Mouse (Mus musculus): ENCODE data around the gene Smpd2. TPM values are rescaled to one million over a fixed set of nuclear protein-coding genes. Genes with fewer than 3 reads are reported as not detected.

The Smpd2 gene
- polyA plus RNA-seq, 2 experiments, result 7.1 to 8.6 TPM

DNA sequence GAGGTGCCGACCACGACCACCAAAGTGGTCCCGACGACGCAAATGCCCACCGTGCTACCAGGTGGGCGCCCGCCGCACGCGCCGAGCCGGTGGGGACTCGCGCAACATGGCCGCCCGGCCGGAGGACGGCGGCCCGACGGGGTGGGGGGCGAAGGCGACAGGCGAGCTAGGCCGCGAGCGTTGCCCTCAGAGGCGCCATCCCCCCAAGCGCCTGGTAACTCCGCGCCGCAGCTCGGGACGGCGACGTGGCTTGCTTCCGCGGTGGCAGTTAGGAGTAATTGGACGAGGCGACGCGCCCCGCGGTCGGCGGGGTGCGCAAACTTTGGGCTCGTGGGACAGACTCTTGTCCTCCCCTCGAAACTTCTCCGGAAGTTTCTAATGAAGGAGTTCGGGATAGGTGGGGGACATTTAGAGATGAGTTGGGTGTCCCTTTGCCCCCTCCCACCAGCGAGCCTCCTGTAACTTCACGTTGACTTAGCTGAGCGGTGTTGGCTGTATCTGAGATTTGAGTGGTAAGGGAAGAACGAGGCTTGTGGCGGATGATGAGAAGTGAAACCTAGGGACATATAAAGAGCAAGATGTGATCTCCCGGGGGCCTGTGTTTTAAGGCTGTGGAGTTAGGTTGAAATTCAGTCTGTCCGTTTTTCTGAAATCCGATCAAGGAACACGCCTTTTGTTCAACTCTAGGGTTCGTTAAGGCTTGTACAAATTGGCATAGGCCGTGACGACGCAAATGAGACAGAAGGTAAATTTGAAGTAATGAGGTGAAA, 29.7 kb upstream of the Smpd2 start:
- Histone ChIP-seq H3K4me1 (replicated peaks; ENCODE audit: control insufficient read depth in 2 of 2, insufficient read depth in 2 of 2, low read length in 1 of 2) (peaks cover 13 to 16% of the 10 kb centered on the region in 2 experiments), H3K9me3 (ENCODE audit: control insufficient read depth, low read length) (no peaks in the 10 kb centered on the region), H3K27me3 (ENCODE audit: control insufficient read depth, insufficient read depth, low read length) (no peaks in the 10 kb centered on the region), H3K9ac (replicated peaks) (peak overlapping the region; percentile 94), H3K4me2 (ENCODE audit: low read depth) (peak overlapping the region; percentile 87), H3K36me3 (replicated peaks; ENCODE audit: control insufficient read depth, insufficient read depth, low read depth) (peaks cover 8% of the 10 kb centered on the region; the same call in 1 of the 2 replicates), H3K4me3 (ENCODE audit: insufficient read depth in 1 of 2, low read depth in 2 of 2, low read length in 2 of 2) (peak overlapping the region; percentile 74 to 95), H3K27ac (peak overlapping the region; percentile 89)
- DNase-seq (ENCODE audit: low read depth in 3 of 3, low spot score in 3 of 3), result peak; percentile 19 to 46 (median 30)
- TF ChIP-seq CTCF (IDR thresholded peaks at IDR 0.05; ENCODE audit: low read depth), result no peak
- TF ChIP-seq EP300 (IDR thresholded peaks at IDR 0.05; ENCODE audit: low read depth), result no peak
- peak; percentile 36 for ATAC-seq (ENCODE audit: insufficient read depth)
- WGBS (ENCODE audit: insufficient replicate concordance), result under 1% methylated on average over 55 of the region's 65 CpGs

DNA sequence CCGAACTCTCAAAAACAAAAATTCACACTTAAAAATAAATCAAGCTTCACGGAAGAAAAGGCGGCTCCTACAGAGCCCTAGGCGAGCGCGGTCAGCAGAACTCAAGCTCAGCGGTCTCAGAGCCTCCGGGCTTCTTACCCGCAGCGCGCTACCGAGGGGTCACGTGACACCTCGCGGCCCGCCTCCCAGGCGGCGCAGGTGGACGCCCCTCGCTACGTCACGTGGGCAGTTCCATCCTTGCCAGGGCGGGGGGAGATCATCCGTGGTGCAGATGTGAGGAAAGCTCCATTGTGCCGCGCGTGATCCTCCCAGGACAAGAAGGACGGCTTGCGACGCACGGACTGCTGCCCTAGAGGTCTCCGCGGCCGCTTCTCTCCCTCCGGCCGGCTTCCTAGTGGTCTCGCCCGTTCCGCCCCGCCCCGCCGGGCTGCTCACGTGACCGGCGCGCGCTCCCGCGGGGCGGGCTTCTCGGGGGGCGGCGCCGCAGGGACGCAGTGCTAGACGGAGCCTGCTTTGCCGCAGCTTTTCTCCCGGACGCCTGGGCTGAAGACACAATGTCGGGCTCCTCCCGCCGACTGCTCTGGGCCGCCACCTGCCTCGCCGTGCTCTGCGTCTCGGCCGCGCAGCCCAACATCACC, 28.9 kb upstream of the Smpd2 start, which contains the start of gene Cd164:
Cd164 (plus strand) TSS at position 434 of the 638 bp plus-strand sequence.
- under 1% methylated on average over 67 of the region's 69 CpGs for WGBS (ENCODE audit: insufficient replicate concordance)

DNA sequence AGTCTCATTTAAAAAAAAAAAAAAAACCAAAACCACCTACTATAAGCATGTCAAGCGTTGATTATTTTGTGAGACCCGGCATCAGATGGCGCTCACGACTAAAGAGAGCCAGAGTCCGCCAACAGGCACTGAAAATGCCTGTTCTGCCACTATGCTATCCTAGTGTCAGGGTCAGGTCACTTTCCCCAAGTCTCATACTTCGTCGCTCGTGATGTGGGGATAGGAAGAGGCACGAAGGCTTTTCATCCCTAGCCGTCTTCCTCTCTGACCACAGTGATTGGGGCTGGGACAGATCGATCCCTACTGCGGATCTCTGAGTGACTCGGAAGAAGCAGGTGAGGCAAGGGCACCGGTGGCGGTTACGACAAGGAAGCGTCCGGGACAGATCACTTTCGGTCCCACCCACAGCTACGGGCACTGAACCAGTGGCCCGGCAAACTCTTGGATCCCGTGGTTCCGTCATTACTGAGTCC, 28.4 kb upstream of the Smpd2 start:
- Histone ChIP-seq H3K4me2 (ENCODE audit: low read depth) (peak overlapping the region; percentile 87), H3K36me3 (replicated peaks; ENCODE audit: control insufficient read depth, insufficient read depth, low read depth) (no peaks in the 10 kb centered on the region), H3K27ac (peak overlapping the region; percentile 89), H3K9ac (replicated peaks) (peak overlapping the region; percentile 94), H3K9me3 (ENCODE audit: control insufficient read depth, low read length) (no peaks in the 10 kb centered on the region), H3K4me3 (ENCODE audit: insufficient read depth in 1 of 2, low read depth in 2 of 2, low read length in 2 of 2) (peak overlapping the region; percentile 95 to 98), H3K27me3 (ENCODE audit: control insufficient read depth, insufficient read depth, low read length) (no peaks in the 10 kb centered on the region), H3K4me1 (replicated peaks; ENCODE audit: control insufficient read depth in 2 of 2, insufficient read depth in 2 of 2, low read length in 1 of 2) (peaks cover 13 to 16% of the 10 kb centered on the region in 2 experiments)
- DNase-seq (ENCODE audit: low read depth in 3 of 3, low spot score in 3 of 3), result peak; percentile 61 to 77 (median 68)
- under 1% methylated on average over 23 of the region's 23 CpGs for whole genome bisulfite sequencing (ENCODE audit: insufficient replicate concordance)
- TF ChIP-seq CTCF (IDR thresholded peaks at IDR 0.05; ENCODE audit: low read depth) (peak; percentile 71), EP300 (IDR thresholded peaks at IDR 0.05; ENCODE audit: low read depth) (no peak)
- peak; percentile 74 for ATAC-seq (ENCODE audit: insufficient read depth)

More for the DNA sequence above, 28.9 kb upstream of the Smpd2 start, which contains the start of gene Cd164:
- peak within 1 kb of the TSS; percentile 89 for H3K27ac ChIP-seq
- TF ChIP-seq CTCF (IDR thresholded peaks at IDR 0.05; ENCODE audit: low read depth) (no peak), EP300 (IDR thresholded peaks at IDR 0.05; ENCODE audit: low read depth) (no peak)
- peak within 1 kb of the TSS; percentile 95 to 98 for H3K4me3 ChIP-seq (ENCODE audit: insufficient read depth in 1 of 2, low read depth in 2 of 2, low read length in 2 of 2)
- H3K9me3 ChIP-seq (ENCODE audit: control insufficient read depth, low read length), result no peaks in the 10 kb centered on the region
- peak; percentile 91 for ATAC-seq (ENCODE audit: insufficient read depth)
- H3K27me3 ChIP-seq (ENCODE audit: control insufficient read depth, insufficient read depth, low read length), result no peaks in the 10 kb centered on the region
- peak within 1 kb of the TSS; percentile 94 for H3K9ac ChIP-seq (replicated peaks)
- peaks cover 13 to 16% of the 10 kb centered on the region in 2 experiments for H3K4me1 ChIP-seq (replicated peaks; ENCODE audit: control insufficient read depth in 2 of 2, insufficient read depth in 2 of 2, low read length in 1 of 2)
- peak within 1 kb of the TSS; percentile 87 for H3K4me2 ChIP-seq (ENCODE audit: low read depth)
- H3K36me3 ChIP-seq (replicated peaks; ENCODE audit: control insufficient read depth, insufficient read depth, low read depth), result peaks cover 1% of the 10 kb centered on the region; the same call in 1 of the 2 replicates
- DNase-seq (ENCODE audit: low read depth in 3 of 3, low spot score in 3 of 3), result peak; percentile 84 to 87 (median 85)

DNA sequence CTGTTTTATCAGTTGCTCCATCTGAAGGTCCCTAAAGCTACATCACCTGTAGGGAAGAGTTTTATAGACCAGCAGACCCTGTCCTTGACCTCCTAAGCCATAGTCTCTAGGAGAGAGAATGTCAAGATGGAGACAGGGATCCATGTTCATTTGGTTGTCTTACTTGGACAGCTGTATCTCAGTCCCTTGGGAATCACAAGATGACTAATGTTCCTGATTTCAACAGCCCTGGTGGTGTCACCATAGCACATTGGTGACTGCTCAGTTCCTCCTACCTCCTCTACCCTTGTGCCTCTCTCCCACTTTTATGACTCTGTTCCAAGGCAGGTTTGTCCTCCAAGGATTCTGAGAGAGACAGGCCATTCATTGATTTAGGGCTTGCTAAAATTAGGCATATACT, 24.8 kb upstream of the Smpd2 start:
- Histone ChIP-seq H3K4me2 (ENCODE audit: low read depth) (no peak overlapping the region), H3K27ac (no peak overlapping the region), H3K4me1 (replicated peaks; ENCODE audit: control insufficient read depth in 2 of 2, insufficient read depth in 2 of 2, low read length in 1 of 2) (peaks cover 2 to 3% of the 10 kb centered on the region in 2 experiments; a peak in 3 of 4 replicates), H3K36me3 (replicated peaks; ENCODE audit: control insufficient read depth, insufficient read depth, low read depth) (no peaks in the 10 kb centered on the region), H3K4me3 (ENCODE audit: insufficient read depth in 1 of 2, low read depth in 2 of 2, low read length in 2 of 2) (no peak overlapping the region), H3K27me3 (ENCODE audit: control insufficient read depth, insufficient read depth, low read length) (no peaks in the 10 kb centered on the region), H3K9me3 (ENCODE audit: control insufficient read depth, low read length) (no peaks in the 10 kb centered on the region), H3K9ac (replicated peaks) (no peak overlapping the region)
- TF ChIP-seq EP300 (IDR thresholded peaks at IDR 0.05; ENCODE audit: low read depth), result no peak
- no peak for TF ChIP-seq CTCF (IDR thresholded peaks at IDR 0.05; ENCODE audit: low read depth)
- DNase-seq (ENCODE audit: low read depth in 3 of 3, low spot score in 3 of 3), result no peak
- ATAC-seq (ENCODE audit: insufficient read depth), result no peak

DNA sequence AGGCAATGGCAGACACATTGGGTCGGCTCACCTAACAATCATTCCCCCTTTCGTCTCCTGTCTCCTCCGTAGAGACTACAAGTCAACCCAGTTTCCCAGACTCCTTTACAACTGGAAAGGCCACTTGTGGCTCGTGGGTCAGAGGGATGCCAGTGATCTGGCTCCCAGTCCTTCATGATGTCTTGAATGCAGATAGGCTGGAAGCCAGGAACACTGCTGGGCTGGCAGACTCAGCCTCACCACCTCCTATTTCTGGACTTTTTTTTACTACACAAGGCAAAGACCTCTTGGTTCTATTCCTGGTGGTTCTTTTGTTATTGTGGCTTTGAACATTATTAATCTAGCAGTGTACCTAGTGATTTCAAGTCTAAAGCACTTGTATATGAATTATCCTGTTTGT, 24.1 kb upstream of the Smpd2 start:
- Histone ChIP-seq H3K4me3 (ENCODE audit: insufficient read depth in 1 of 2, low read depth in 2 of 2, low read length in 2 of 2) (no peak overlapping the region), H3K4me1 (replicated peaks; ENCODE audit: control insufficient read depth in 2 of 2, insufficient read depth in 2 of 2, low read length in 1 of 2) (peaks cover 2 to 3% of the 10 kb centered on the region in 2 experiments; a peak in 3 of 4 replicates), H3K27me3 (ENCODE audit: control insufficient read depth, insufficient read depth, low read length) (no peaks in the 10 kb centered on the region), H3K27ac (no peak overlapping the region), H3K9me3 (ENCODE audit: control insufficient read depth, low read length) (no peaks in the 10 kb centered on the region), H3K9ac (replicated peaks) (no peak overlapping the region), H3K4me2 (ENCODE audit: low read depth) (no peak overlapping the region), H3K36me3 (replicated peaks; ENCODE audit: control insufficient read depth, insufficient read depth, low read depth) (no peaks in the 10 kb centered on the region)
- ATAC-seq (ENCODE audit: insufficient read depth) (no peak), DNase-seq (ENCODE audit: low read depth in 3 of 3, low spot score in 3 of 3) (no peak)
- 59% methylated on average over 4 of the region's 4 CpGs for WGBS (ENCODE audit: insufficient replicate concordance)
- TF ChIP-seq EP300 (IDR thresholded peaks at IDR 0.05; ENCODE audit: low read depth) (no peak), CTCF (IDR thresholded peaks at IDR 0.05; ENCODE audit: low read depth) (no peak)

Data from liver, embryonic 14.5 days (tissue).